Mouse (Mus musculus) forebrain, postnatal 0 days (tissue): ENCODE measurements around the gene Ifit2. TPM values are rescaled to one million over a fixed set of nuclear protein-coding genes. Genes with fewer than 3 reads are reported as not detected.

Source experiments
- ATAC-seq: fragments of 200-750 bp; cut with Nextera tagmentation; 2 replicates; pipeline ENCODE4 v1.8.0; 2017; ENCODE audit warnings: mild to moderate bottlenecking, moderate library complexity
- DNase-seq: peaks from one replicate; pipeline ENCODE4 v3.0.0-alpha.2; 2015
- H3K27ac ChIP-seq: fragments of 300-500 bp; sonication (generic); 2 replicates; pipeline ENCODE4 v1.5.1; 2014; ENCODE audit warnings: low read depth, mild to moderate bottlenecking, antibody characterized with exemption, low read length, moderate library complexity, mixed read lengths
- H3K27me3 ChIP-seq: fragments of 300-500 bp; sonication (generic); 2 replicates; pipeline ENCODE4 v1.6.1; 2014; ENCODE audit warnings: mild to moderate bottlenecking, low read length, mixed read lengths; ENCODE audit not compliant: insufficient read depth
- H3K36me3 ChIP-seq: fragments of 300-500 bp; sonication (generic); 2 replicates; pipeline ENCODE4 v1.6.1; 2014; ENCODE audit warnings: mild to moderate bottlenecking, moderate library complexity; ENCODE audit not compliant: insufficient read depth
- H3K4me1 ChIP-seq: fragments of 300-500 bp; sonication (generic); 2 replicates; pipeline ENCODE4 v1.6.1; 2014; ENCODE audit warnings: antibody characterized with exemption; ENCODE audit not compliant: insufficient read depth
- H3K4me2 ChIP-seq: fragments of 300-500 bp; sonication (generic); 2 replicates; pipeline ENCODE4 v1.6.1; 2014; ENCODE audit warnings: low read depth, mild to moderate bottlenecking, moderate library complexity
- H3K4me3 ChIP-seq: fragments of 300-500 bp; sonication (generic); 2 replicates; pipeline ENCODE4 v1.5.1; 2014; ENCODE audit warnings: low read depth, low read length, mixed read lengths
- H3K9ac ChIP-seq: fragments of 300-500 bp; sonication (generic); 2 replicates; pipeline ENCODE4 v1.6.1; 2014; ENCODE audit warnings: mild to moderate bottlenecking
- H3K9me3 ChIP-seq: fragments of 300-500 bp; sonication (generic); 2 replicates; pipeline ENCODE4 v1.6.1; 2016; ENCODE audit warnings: low read length
- CTCF ChIP-seq: sonication (generic); IDR thresholded peaks from 2 replicates; pipeline ENCODE4 v1.5.1; 2016; ENCODE audit warnings: antibody characterized with exemption, control low read depth, low read depth
- WGBS: fragments of 180-500 bp; shearing (Covaris S2); extraction: QIAGEN DNeasy Blood & Tissue Kit; methylation state at CpG from one replicate; pipeline ENCODE4 v1.1.7; 2014; 5-methylcytosine and 5-hydroxymethylcytosine counted together
- polyA plus RNA-seq: library from polyadenylated mRNA; unstranded; fragments of >200 nt; fragmentation: Nextera tagmentation; extraction: Ambion mirVana; gene quantifications from 2 replicates; pipeline ENCODE4 v1.2.1, GENCODE M21; 2015
- total RNA-seq: library from RNA; depleted of rRNA; stranded (reverse); fragments of >200 nt; gene quantifications from 2 replicates; pipeline ENCODE4 v1.2.3, GENCODE M21; 2014

The Ifit2 gene
- total and polyA plus RNA-seq, 2 experiments from 2014 or later: 8.0 to 11.1 TPM

DNA sequence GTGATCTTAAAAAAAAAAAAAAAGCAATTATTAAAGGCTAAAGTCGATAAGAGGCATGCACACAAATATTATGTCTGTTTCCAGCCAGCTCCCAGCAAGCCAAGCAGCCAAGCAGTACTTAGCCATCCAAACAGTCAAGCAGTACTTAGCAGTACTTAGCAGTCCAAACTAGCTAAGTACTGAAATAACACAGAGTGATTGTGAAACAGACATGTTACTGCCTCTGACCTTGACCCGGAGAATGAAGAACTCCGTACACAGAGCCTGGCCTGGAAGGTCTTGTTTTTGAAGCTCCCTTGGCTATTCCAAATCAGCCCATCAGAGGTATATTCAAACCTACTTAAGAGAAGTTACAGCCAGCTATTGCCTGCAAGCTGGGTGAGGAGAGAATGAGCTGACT lies 33.3 kb upstream of the Ifit2 start:
- ATAC-seq: no peak
- H3K4me3 ChIP-seq: no peak overlapping the region
- no peak for TF ChIP-seq CTCF
- DNase-seq: no peak
- H3K9me3 ChIP-seq: no peaks in the 10 kb centered on the region
- H3K4me2 ChIP-seq: no peak overlapping the region
- no peak overlapping the region for H3K9ac ChIP-seq
- H3K36me3 ChIP-seq: peaks cover 10% of the 10 kb centered on the region; the same call in 1 of the 2 replicates
- no peak overlapping the region for H3K27ac ChIP-seq
- H3K27me3 ChIP-seq: no peaks in the 10 kb centered on the region
- 95% methylated on average over 3 of the region's 3 CpGs for WGBS
- no peaks in the 10 kb centered on the region for H3K4me1 ChIP-seq

DNA sequence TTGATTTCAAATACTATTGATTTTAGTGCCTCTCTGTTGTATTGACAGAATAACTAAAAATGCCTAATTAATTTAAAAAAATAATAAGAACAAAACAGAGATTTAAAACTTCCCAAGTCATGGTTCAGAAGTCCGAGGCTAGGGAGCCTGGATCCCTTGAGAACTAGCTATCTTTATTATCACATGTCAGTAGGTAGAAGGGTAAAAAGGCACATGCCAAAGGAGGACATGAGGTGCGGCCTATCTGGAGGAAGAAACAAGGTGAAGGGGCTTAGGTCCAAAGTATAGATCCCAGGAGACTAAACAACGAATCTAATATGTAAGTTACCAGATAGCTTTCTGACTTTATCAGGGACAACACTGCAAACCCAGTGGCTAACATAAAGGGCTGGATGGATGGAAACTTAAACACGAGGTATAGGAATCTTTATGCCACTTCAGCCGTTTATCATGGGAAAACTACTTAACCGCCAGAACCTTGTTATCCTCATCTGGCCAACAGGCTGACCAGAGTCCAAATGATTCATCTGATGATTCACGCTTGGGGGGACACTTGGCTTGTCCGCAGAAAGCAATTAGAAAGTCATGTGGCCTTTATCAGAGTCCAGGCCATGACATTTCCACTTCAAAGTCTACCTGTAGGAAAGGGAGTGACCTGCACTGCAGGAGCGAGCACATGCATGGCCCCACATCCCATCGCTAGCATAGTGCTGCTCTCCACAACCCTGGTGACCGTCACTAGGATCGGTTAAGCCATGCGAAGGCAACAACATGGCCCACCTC lies 32.5 kb upstream of the Ifit2 start:
- WGBS: 92% methylated on average over 13 of the region's 13 CpGs
- H3K4me2 ChIP-seq: no peak overlapping the region
- H3K36me3 ChIP-seq: peaks cover 10% of the 10 kb centered on the region; the same call in 1 of the 2 replicates
- no peak overlapping the region for H3K4me3 ChIP-seq
- no peaks in the 10 kb centered on the region for H3K27me3 ChIP-seq
- H3K4me1 ChIP-seq: no peaks in the 10 kb centered on the region
- ATAC-seq (no peak), DNase-seq (no peak)
- no peaks in the 10 kb centered on the region for H3K9me3 ChIP-seq
- no peak overlapping the region for H3K27ac ChIP-seq
- H3K9ac ChIP-seq: no peak overlapping the region
- no peak for TF ChIP-seq CTCF

GRCm38 (mm10) chr19:34518786-34519185 lies 31.7 kb upstream of the Ifit2 start:
- no peak overlapping the region for H3K27ac ChIP-seq
- DNase-seq (no peak), ATAC-seq (no peak)
- H3K27me3 ChIP-seq: no peaks in the 10 kb centered on the region
- WGBS: 61% methylated on average over 3 of the region's 3 CpGs
- H3K36me3 ChIP-seq: peaks cover 10% of the 10 kb centered on the region; the same call in 1 of the 2 replicates
- no peaks in the 10 kb centered on the region for H3K4me1 ChIP-seq
- H3K4me2 ChIP-seq: no peak overlapping the region
- H3K9me3 ChIP-seq: no peaks in the 10 kb centered on the region
- no peak overlapping the region for H3K4me3 ChIP-seq
- TF ChIP-seq CTCF: no peak
- H3K9ac ChIP-seq: no peak overlapping the region

DNA sequence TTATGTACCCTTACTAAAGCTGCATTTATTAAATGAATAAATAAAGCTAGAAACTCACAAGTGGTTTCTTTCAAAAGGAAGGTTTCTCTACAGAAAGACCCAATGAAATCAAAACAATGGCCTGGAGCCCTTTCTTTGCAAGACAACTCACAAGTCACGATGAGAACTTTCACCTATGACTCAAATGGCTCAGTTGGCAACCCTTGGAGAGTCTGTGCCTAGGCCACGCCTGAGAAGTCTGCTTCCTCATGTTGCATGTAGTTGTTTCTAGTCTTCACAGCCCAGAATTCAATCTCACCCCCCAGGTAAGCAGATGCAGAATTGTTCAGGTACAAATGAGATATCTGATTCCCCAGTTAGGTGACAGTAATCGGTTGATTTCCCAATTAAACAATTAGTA lies 30.8 kb upstream of the Ifit2 start:
- TF ChIP-seq CTCF: no peak
- Histone ChIP-seq H3K9me3 (no peaks in the 10 kb centered on the region), H3K27me3 (no peaks in the 10 kb centered on the region), H3K4me1 (no peaks in the 10 kb centered on the region), H3K9ac (no peak overlapping the region), H3K36me3 (peaks cover 10% of the 10 kb centered on the region; the same call in 1 of the 2 replicates), H3K4me2 (no peak overlapping the region), H3K27ac (no peak overlapping the region), H3K4me3 (no peak overlapping the region)
- DNase-seq (no peak), ATAC-seq (no peak)
- 85% methylated on average over 3 of the region's 3 CpGs for WGBS

GRCm38 (mm10) chr19:34520051-34520450 lies 30.4 kb upstream of the Ifit2 start:
- no peaks in the 10 kb centered on the region for H3K4me1 ChIP-seq
- DNase-seq: no peak
- H3K27ac ChIP-seq: no peak overlapping the region
- peaks cover 10% of the 10 kb centered on the region; the same call in 1 of the 2 replicates for H3K36me3 ChIP-seq
- no peak overlapping the region for H3K4me2 ChIP-seq
- WGBS: 86% methylated on average over 4 of the region's 4 CpGs
- H3K9me3 ChIP-seq: no peaks in the 10 kb centered on the region
- TF ChIP-seq CTCF: no peak
- no peaks in the 10 kb centered on the region for H3K27me3 ChIP-seq
- H3K9ac ChIP-seq: no peak overlapping the region
- no peak for ATAC-seq
- H3K4me3 ChIP-seq: no peak overlapping the region

DNA sequence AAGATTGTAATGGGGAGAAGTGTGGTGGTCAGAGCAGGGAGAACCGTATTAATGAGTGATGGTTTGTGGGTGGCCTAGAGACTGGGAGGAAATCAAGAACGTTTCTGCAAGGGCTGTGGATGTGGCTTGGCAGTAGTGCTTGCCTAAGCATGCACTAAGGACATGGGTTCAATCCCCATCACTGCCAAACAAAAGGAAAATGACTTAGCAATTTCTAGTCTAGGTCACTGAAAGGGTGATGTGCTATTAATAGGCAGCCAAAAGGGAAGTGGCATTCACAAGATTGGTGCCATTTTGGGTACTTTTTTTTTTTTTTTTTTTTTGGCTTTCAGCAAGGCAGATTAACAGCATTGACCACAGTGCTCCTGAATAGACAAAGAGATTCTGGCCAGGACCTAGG lies 29.1 kb upstream of the Ifit2 start:
- Histone ChIP-seq H3K4me1 (peaks cover 5% of the 10 kb centered on the region; the same call in 1 of the 2 replicates), H3K9ac (no peak overlapping the region), H3K4me2 (no peak overlapping the region), H3K36me3 (peaks cover 10% of the 10 kb centered on the region; the same call in 1 of the 2 replicates), H3K4me3 (no peak overlapping the region), H3K27ac (no peak overlapping the region), H3K9me3 (no peaks in the 10 kb centered on the region), H3K27me3 (no peaks in the 10 kb centered on the region)
- TF ChIP-seq CTCF: no peak
- 73% methylated on average over 2 of the region's 2 CpGs for WGBS
- DNase-seq: no peak
- no peak for ATAC-seq

DNA sequence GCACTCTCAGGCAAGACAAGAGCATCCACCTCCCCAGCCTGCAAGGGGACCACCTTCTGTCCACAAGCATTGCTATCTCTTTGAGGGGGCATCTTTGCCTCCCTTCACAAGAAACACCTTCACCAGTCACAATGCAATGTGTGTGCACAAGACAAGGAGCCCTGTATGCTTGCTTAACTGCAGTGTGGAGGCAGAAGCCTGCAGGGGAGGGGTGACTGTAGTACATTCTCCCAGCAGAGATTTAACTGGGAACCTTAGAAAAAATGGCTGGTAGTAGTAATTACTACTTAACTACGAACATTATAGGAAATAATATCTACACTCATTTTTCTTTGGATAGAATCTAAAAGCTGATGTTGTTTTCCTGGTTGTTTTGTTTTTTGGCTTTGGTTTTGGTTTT lies 28.5 kb upstream of the Ifit2 start:
- no peak overlapping the region for H3K4me3 ChIP-seq
- WGBS: 96% methylated on average over 1 of the region's 1 CpGs
- H3K4me1 ChIP-seq: peaks cover 7% of the 10 kb centered on the region; the same call in 1 of the 2 replicates
- H3K36me3 ChIP-seq: peaks cover 10% of the 10 kb centered on the region; the same call in 1 of the 2 replicates
- no peak for TF ChIP-seq CTCF
- no peak for ATAC-seq
- H3K9me3 ChIP-seq: no peaks in the 10 kb centered on the region
- no peak for DNase-seq
- no peak overlapping the region for H3K9ac ChIP-seq
- no peak overlapping the region for H3K27ac ChIP-seq
- H3K4me2 ChIP-seq: no peak overlapping the region
- no peaks in the 10 kb centered on the region for H3K27me3 ChIP-seq
